Mouse (Mus musculus): Measurements from ENCODE around the gene Vmn1r100. TPM values are rescaled to one million over a fixed set of nuclear protein-coding genes. Genes with fewer than 3 reads are reported as not detected.
"Not testable (repeated sequence)": the region's sequence is repeated elsewhere in the genome, so short reads cannot be mapped to it uniquely, and the experiment has no call there.

The Vmn1r100 gene
- not detected in 2 replicates for polyA plus RNA-seq (2014; fragmentation: Nextera tagmentation; extraction: Ambion mirVana)

DNA sequence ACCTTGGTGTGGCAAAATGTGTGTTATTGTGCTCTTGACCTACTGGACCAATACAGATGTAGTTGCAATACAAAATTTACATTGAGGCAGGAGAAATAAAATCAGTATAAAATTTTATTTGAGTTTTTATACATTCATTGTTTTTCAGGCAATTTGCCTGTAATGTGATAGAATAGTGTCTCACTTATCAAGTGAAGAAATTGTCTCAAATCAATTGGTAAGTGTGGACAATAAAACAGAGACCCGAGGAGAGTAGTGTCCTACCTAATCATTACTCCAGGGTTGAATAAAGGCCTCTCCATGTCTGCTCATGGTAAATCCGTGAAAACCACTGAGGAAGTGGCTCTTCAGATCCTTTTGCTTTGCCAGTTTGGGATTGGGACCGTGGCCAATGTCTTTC lies at the start of gene Vmn1r100:
Gene Vmn1r100, plus strand, starts transcription at position 301 of the 400 bp plus-strand sequence.
- WGBS = no CpG with 5 or more reads among the region's 3 CpGs
- not testable (repeated sequence) for H3K27ac ChIP-seq (ENCODE audit: low read depth, low read length); H3K4me1 ChIP-seq (replicated peaks; ENCODE audit: control insufficient read depth, insufficient read depth, low read length); ATAC-seq (ENCODE audit: low FRiP score); H3K27me3 ChIP-seq (ENCODE audit: control insufficient read depth, insufficient read depth, low read length); H3K4me2 ChIP-seq (replicated peaks; ENCODE audit: low read depth, low read length); H3K9me3 ChIP-seq (ENCODE audit: control insufficient read depth, low read length); H3K4me3 ChIP-seq (ENCODE audit: low read depth, low read length); H3K36me3 ChIP-seq (ENCODE audit: control insufficient read depth, insufficient read depth, low read length); DNase-seq (ENCODE audit: low spot score); H3K9ac ChIP-seq (ENCODE audit: low read depth, low read length)

DNA sequence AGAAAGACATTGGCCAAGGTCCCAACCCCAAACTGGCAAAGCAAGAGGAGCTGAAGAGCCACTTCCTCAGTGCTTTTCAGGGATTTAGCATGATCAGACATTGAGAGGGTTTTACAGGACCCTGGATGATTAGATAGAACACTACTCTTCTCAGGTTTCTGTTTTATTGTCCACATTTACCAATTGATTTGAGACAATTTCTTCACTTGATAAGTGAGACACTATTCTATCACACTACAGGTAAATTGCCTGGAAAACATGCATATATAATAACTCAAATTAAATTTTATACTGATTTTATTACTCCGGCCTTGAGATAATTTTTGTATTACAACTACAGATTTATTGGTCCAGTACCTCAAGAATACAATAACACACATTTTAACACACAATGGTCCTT lies 42.4 kb upstream of the Vmn1r100 start, which contains the start of gene Gm5728:
Gene Gm5728, minus strand, starts transcription at position 101 of the 400 bp plus-strand sequence.
- H3K4me1 ChIP-seq (replicated peaks; ENCODE audit: control insufficient read depth, insufficient read depth, low read length); DNase-seq (ENCODE audit: low spot score); H3K27ac ChIP-seq (ENCODE audit: low read depth, low read length); H3K27me3 ChIP-seq (ENCODE audit: control insufficient read depth, insufficient read depth, low read length); H3K9ac ChIP-seq (ENCODE audit: low read depth, low read length); H3K4me3 ChIP-seq (ENCODE audit: low read depth, low read length); H3K4me2 ChIP-seq (replicated peaks; ENCODE audit: low read depth, low read length); H3K9me3 ChIP-seq (ENCODE audit: control insufficient read depth, low read length); H3K36me3 ChIP-seq (ENCODE audit: control insufficient read depth, insufficient read depth, low read length); ATAC-seq (ENCODE audit: low FRiP score): not testable (repeated sequence)
- WGBS = no CpG with 5 or more reads among the region's 1 CpGs

DNA sequence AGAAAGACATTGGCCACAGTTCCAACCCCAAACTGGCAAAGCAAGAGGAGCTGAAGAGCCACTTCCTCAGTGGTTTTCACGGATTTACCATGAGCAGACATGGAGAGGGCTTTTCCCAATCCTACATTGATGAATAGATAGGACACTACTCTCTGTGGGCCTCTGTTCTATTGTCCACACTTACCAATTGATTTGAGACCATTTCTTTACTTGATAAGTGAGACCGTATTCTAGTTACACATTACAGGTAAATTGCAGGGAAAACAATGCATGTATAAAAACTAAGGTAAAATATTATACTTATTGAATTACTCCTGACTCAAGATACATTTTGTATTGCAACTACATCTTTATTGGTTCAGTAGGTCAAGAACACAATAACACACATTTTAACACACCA lies 24.8 kb downstream of the Vmn1r100 start, which contains the start of gene Vmn1r101:
Gene Vmn1r101, minus strand, starts transcription at position 101 of the 400 bp plus-strand sequence.
- H3K4me1 ChIP-seq (replicated peaks; ENCODE audit: control insufficient read depth, insufficient read depth, low read length); ATAC-seq (ENCODE audit: low FRiP score); H3K9me3 ChIP-seq (ENCODE audit: control insufficient read depth, low read length); H3K36me3 ChIP-seq (ENCODE audit: control insufficient read depth, insufficient read depth, low read length); DNase-seq (ENCODE audit: low spot score); H3K9ac ChIP-seq (ENCODE audit: low read depth, low read length); H3K4me3 ChIP-seq (ENCODE audit: low read depth, low read length); H3K4me2 ChIP-seq (replicated peaks; ENCODE audit: low read depth, low read length); H3K27me3 ChIP-seq (ENCODE audit: control insufficient read depth, insufficient read depth, low read length); H3K27ac ChIP-seq (ENCODE audit: low read depth, low read length): not testable (repeated sequence)
- no CpG with 5 or more reads among the region's 2 CpGs for WGBS

Other genes starting within 250 kb of the Vmn1r100 start
- not detected in 2 replicates for gene Vmn1r94, start 249.6 kb upstream of the Vmn1r100 start, polyA plus RNA-seq (2014; fragmentation: Nextera tagmentation; extraction: Ambion mirVana)
- not detected in 2 replicates for gene Vmn1r95, start 224.2 kb upstream of the Vmn1r100 start, polyA plus RNA-seq (2014; fragmentation: Nextera tagmentation; extraction: Ambion mirVana)
- gene Gm6164, start 212.3 kb upstream of the Vmn1r100 start, polyA plus RNA-seq (2014; fragmentation: Nextera tagmentation; extraction: Ambion mirVana) = not detected in 2 replicates
- not detected in 2 replicates for gene Gm4498, start 184.1 kb upstream of the Vmn1r100 start, polyA plus RNA-seq (2014; fragmentation: Nextera tagmentation; extraction: Ambion mirVana)
- gene Gm5890, start 155.1 kb upstream of the Vmn1r100 start, polyA plus RNA-seq (2014; fragmentation: Nextera tagmentation; extraction: Ambion mirVana) = not detected in 2 replicates
- not detected in 2 replicates for gene Gm4133, start 83.9 kb upstream of the Vmn1r100 start, polyA plus RNA-seq (2014; fragmentation: Nextera tagmentation; extraction: Ambion mirVana)
- gene Gm5728, start 42.5 kb upstream of the Vmn1r100 start, polyA plus RNA-seq (2014; fragmentation: Nextera tagmentation; extraction: Ambion mirVana) = not detected in 2 replicates
- not detected in 2 replicates for gene Vmn1r101, start 24.7 kb downstream of the Vmn1r100 start, polyA plus RNA-seq (2014; fragmentation: Nextera tagmentation; extraction: Ambion mirVana)
- gene Gm10670, start 57.0 kb downstream of the Vmn1r100 start, polyA plus RNA-seq (2014; fragmentation: Nextera tagmentation; extraction: Ambion mirVana) = not detected in 2 replicates
- gene Vmn1r103, start 92.6 kb downstream of the Vmn1r100 start, polyA plus RNA-seq (2014; fragmentation: Nextera tagmentation; extraction: Ambion mirVana) = not detected in 2 replicates
- gene Vmn1r104, start 115.9 kb downstream of the Vmn1r100 start, polyA plus RNA-seq (2014; fragmentation: Nextera tagmentation; extraction: Ambion mirVana) = not detected in 2 replicates
- gene Gm5726, start 127.8 kb downstream of the Vmn1r100 start, polyA plus RNA-seq (2014; fragmentation: Nextera tagmentation; extraction: Ambion mirVana) = not detected in 2 replicates
- gene Gm4141, start 158.3 kb downstream of the Vmn1r100 start, polyA plus RNA-seq (2014; fragmentation: Nextera tagmentation; extraction: Ambion mirVana) = not detected in 2 replicates
- not detected in 2 replicates for gene Gm4513, start 181.1 kb downstream of the Vmn1r100 start, polyA plus RNA-seq (2014; fragmentation: Nextera tagmentation; extraction: Ambion mirVana)

Data from hindbrain, embryonic 11.5 days (tissue).